Mouse (Mus musculus): ENCODE results near the gene Acot10. TPM values are rescaled to one million over a fixed set of nuclear protein-coding genes. Genes with fewer than 3 reads are reported as not detected.
"Not testable (repeated sequence)": the region's sequence is repeated elsewhere in the genome, so short reads cannot be mapped to it uniquely, and the experiment has no call there.

Gene Acot10
- not detected for total RNA-seq (2021)
- long read RNA-seq = 0 reads

DNA sequence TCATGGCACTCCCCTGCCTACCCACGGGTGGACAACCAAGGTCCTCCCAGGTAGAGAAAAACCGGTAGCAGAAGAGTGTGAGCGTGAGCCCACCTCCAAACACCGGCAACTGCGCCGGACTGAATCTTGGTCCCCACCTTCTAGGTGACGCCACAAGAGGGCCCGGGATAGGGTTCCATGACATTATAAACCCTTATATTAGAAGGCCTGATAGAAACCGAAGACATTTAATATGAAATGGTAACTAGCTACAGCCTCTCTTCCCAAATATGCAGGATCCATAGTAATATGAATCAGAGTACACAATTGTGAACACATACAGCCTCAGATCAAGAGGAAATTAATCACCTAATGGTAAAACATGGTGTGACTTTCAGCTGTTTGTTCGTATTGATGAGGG is at the start of gene Acot10:
Gene Acot10 (minus strand): TSS at position 101 of the 400 bp plus-strand sequence.
- DNase-seq (ENCODE audit: low spot score in 2 of 2) = no peak

DNA sequence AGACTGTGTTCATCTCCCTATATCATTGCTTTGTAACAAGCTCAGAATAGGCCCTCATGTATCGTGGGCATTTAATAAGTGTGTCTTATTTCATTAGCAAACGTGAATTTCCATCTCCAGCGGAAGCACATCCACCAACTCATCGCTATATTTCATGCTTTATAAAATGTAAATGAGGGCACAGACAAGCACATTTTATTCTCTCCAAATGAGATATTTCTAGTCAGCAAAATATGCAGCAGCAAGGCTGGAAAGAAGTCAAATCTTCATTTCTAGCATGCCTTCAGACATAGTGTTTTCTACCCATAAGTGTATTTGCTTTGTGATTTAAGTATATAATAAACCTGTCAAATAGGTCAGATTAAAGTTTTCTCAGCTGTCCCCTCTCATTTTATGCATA is 45.3 kb upstream of the Acot10 start:
- peak in 1 of 2 experiments; percentile 13 for DNase-seq (ENCODE audit: low spot score in 2 of 2)

DNA sequence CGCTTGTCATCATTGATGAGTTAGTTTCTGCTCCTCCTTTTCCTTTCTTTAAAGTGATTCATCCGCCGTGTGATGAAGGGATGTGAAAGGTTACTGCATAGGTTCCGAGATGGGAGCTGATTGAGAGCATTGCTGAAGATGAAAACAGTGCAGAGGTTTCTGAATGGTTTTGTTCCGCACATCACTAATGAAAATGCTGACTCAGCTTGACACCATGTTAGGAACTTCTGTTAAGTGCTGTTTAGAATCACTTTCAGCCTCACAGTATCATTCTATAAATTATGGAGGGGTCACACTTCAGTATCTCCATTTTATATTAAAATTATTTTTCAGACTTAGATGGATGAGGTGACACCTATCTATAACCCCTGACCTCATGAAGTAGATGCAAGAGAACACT is 29.7 kb upstream of the Acot10 start:
- no peak for DNase-seq (ENCODE audit: low spot score in 2 of 2)

DNA sequence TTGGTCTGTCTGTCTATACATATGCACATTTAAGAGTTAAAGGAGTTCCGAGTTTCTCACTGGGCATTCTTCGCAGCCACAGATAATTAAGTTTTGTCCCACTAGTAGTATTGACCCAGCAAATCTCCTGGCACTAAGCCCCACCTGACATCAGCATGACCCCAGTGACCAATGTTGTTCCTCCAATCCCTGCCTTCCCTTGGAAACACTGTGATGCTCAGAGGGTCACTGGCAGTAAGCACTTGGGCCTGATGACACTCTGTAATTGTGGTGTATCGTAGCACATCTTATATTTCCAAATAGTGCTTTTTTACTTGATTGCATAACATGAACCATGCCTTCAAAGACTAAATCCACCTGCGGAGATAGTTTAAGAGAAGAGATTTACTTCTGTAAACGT is 17.6 kb upstream of the Acot10 start:
- DNase-seq (ENCODE audit: low spot score in 2 of 2) = no peak

DNA sequence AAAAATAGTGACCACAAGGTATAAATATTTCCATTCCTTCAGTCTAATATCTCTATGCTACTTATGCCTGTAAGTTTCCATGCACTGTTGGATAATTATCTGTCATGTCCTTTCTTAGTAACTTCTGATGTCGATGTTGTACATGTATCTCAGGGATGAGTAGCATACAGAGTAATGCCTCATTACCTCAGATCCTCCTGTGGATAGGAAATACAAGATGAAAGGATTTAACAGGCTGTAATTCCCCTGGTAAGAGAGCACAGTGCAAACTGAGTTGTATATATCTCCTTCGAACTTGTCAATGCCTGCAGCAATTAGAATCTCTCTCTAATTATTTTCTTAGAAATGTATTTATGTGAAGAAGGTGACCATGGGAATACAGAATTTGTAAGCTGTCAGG is 16.2 kb upstream of the Acot10 start:
- DNase-seq (ENCODE audit: low spot score in 2 of 2) = no peak

DNA sequence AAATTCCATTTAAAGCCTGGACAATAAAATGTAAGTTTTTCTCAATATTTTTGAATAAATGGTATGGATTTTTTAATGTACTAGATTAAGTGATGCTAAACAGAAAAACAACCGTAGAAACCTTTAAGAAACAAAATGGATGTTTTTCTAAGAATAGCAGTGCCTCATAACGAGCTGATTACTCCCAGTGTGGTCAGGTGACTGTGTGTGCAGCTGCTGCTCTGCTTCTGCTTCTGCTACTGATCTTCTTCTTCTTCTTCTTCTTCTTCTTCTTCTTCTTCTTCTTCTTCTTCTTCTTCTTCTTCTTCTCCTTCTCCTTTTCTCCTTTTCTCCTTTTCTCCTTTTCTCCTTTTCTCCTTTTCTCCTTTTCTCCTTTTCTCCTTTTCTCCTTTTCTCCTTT is 3.0 kb upstream of the Acot10 start:
- DNase-seq (ENCODE audit: low spot score in 2 of 2) = not testable (repeated sequence)

DNA sequence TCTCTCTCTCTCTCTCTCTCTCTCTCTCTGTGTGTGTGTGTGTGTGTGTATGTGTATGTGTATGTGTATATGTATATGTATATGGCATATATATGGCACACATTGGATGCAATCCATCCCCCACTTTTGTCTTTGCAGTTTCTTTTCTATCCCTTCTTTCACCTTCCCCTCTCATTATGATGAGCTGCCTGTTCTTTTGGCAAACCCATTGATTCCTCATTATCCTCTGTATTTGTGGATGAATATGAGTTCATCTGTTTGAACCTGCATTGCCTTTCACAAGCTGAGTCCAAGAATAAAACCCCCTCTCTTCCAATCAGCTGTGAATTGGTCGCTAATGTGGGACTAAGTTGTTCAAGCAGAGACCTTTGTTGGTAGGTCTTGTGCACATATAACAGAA is 1.4 kb upstream of the Acot10 start:
- no peak for DNase-seq (ENCODE audit: low spot score in 2 of 2)

DNA sequence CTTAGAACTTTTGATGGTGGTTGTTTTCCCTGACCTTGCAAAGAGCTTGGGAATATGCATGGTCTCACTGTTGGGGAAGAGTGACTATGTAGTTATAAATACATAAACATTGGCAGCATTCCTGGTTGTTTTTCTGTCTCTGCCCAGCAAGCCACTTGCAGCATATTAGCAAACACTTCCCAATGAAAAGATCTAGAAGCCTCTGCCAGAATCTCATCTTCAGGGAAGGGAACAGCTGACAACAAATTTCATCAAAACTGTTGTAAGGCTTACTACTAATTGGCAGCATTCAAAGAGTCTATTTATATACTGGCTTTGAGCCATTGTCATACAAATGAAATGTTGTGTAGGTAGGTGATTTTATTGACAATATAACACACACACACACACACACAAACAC is 800 bp upstream of the Acot10 start:
- peak in 1 of 2 experiments; percentile 34 for DNase-seq (ENCODE audit: low spot score in 2 of 2)

DNA sequence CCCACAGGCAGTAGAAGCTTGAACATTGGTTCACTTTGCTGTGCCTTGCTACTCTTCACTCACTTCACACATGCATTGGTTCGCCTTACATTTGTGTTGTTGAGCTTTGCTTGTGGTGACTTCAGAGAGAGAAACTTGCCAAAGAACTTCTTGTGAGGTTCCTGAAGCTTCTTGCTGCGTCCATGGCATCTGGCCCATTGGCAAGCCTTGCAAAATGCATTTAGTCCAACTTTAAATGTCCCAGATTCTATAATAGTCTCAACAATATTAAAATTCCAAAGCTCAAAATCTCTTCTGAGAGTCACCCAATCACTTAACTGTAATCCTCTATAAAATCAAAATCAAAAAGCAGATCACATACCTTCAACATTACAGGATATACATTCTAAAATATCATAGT is 6.3 kb downstream of the Acot10 start:
- DNase-seq (ENCODE audit: low spot score in 2 of 2) = no peak

DNA sequence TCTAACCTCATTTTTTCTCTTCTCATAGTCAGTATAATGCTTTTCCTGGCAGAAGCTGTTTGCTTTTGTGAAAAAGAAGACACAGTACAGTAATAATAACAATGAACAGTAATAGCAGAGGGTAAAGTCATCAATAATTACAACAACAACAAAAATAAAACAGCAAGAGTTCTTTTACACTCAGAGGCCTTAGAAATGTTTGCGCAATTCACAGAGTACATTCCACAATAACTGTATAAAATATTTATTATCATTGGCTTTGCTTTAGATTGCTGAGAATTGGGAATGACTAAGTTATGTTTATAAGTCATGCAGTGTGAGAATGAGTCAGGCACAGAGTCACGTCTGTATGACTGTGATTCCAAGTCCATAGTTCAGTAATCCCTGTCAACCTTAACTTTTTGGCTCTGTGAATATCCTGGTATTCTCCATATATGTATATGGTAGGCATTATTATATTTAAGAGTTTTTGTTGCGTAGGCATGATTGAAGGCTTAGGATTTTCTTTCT is 23.6 kb downstream of the Acot10 start:
- no peak for DNase-seq (ENCODE audit: low spot score in 2 of 2)

DNA sequence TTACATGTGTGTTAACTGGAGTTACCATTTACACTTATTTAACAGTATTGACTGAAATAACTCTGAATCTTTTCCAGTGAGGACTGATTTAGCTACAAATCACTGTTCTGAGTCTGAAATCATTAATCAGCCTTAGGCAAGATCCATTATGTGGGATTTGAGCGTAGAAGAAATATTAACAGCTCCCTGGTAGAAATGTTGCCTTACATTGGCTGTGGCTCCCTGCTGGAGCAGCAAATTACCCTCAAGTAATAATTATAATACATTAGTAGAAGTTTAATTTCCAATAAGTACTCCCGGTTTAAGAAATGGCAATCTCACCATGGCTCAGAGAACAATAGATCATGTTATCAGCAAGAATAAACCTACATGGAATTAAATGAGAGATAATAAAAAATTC is 27.4 kb downstream of the Acot10 start:
- no peak for DNase-seq (ENCODE audit: low spot score in 2 of 2)

DNA sequence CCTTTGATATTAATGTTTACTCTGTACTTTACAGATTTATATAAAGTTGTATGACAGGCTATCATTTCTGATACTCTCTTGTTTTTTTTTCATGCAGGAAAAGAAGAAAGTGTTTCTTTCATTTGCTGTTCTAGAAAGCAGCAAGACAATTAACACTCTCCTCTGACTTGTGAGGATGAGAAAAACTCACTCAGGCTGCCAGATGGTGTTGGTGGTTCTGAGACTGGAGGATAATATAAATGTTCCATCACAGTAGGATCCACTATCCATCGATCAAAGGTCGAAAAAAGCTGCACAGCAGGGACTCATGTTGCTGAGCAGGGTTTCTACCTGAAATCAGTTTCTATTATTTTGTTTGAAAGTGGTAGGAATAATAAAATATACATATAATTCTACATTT is 32.0 kb downstream of the Acot10 start:
- no peak for DNase-seq (ENCODE audit: low spot score in 2 of 2)

Other genes starting within 250 kb of the Acot10 start
- 10 to 100 TPM; 22.4 to 25.8 TPM for gene Cdh12, start 217.5 kb downstream of the Acot10 start, total RNA-seq (2021)